Mouse (Mus musculus) adipocyte (in vitro differentiated cells): Measurements from ENCODE around the gene Serpine2.

Source experiments
- DNase-seq: peaks from one replicate; pipeline ENCODE4 v3.0.0-alpha.2; 2016; ENCODE audit warnings: low spot score

Serpine2 gene

GRCm38 (mm10) chr1:79757161-79757560, 103.8 kb downstream of the Serpine2 start:
- DNase-seq = no peak

- no peak for DNase-seq
These were observed 104.6 kb downstream of the Serpine2 start for GRCm38 (mm10) chr1:79756417-79756816.

GRCm38 (mm10) chr1:79755376-79755775, 105.6 kb downstream of the Serpine2 start:
- DNase-seq = peak; percentile 28

- DNase-seq = no peak
These were observed 106.0 kb downstream of the Serpine2 start for GRCm38 (mm10) chr1:79754936-79755335.

- no peak for DNase-seq
These were observed 107.5 kb downstream of the Serpine2 start for GRCm38 (mm10) chr1:79753456-79753855.

GRCm38 (mm10) chr1:79752714-79753340, 108.2 kb downstream of the Serpine2 start:
- no peak for DNase-seq

GRCm38 (mm10) chr1:79752015-79752695, 108.8 kb downstream of the Serpine2 start:
- DNase-seq = no peak

- DNase-seq = no peak
These were observed 109.8 kb downstream of the Serpine2 start for GRCm38 (mm10) chr1:79751186-79751585.

GRCm38 (mm10) chr1:79746056-79746455, 114.9 kb downstream of the Serpine2 start:
- peak; percentile 97 for DNase-seq
